Mouse (Mus musculus) cerebral cortex, adult 2 months (tissue): Measurements from ENCODE around the gene Pcdh17.

ENCODE experiments used
- WGBS: fragments of 180-500 bp; shearing (Covaris S2); methylation state at CpG from one replicate; pipeline ENCODE4 v1.1.7; 2018; 5-methylcytosine and 5-hydroxymethylcytosine counted together

Pcdh17 gene

GRCm38 (mm10) chr14:84480546-84480945, 37.2 kb downstream of the Pcdh17 start:
- 70% methylated on average over 6 of the region's 6 CpGs for WGBS

DNA sequence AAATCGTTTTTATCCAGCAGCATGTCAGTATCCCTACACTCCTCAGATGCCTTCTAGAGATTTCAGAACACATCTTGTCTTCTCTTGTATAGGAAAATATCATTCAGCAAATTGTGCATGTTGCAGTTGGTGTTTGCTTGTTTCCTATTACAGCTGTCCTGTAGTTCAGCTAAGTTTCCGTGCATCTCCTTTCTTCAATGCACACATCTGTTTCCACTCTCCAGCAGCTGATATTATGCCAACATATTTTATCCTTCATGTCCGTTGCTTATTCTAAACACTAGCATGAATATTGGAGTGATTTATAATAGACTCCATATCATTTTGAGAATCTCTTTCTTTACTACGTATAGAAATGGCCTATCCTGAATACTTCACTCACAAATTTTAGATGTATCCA, 41.0 kb downstream of the Pcdh17 start:
- WGBS = 76% methylated on average over 4 of the region's 4 CpGs

GRCm38 (mm10) chr14:84511010-84511409, 67.6 kb downstream of the Pcdh17 start:
- 95% methylated on average over 2 of the region's 2 CpGs for WGBS

GRCm38 (mm10) chr14:84532397-84532796, 89.0 kb downstream of the Pcdh17 start:
- 45% methylated on average over 2 of the region's 2 CpGs for WGBS

DNA sequence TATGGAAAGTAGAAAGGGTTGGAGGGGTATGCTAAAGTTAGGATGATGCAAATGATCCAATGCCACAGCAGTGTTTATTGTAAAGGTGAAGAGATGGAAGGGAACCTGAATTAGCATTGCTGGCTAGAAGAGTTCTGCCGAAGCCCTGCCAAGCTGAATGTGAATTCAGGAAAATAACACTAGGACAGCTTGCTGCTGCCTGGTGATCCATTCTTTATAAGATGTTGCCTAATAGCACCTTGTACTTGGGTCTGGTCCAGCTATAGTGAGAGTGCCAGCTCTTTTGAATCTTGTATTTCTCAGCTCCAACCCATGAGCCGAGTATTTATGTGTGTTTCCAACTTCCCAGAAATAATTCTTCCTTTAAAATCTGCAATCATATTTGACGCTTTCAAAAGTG, 98.5 kb downstream of the Pcdh17 start:
- 48% methylated on average over 3 of the region's 3 CpGs for WGBS

DNA sequence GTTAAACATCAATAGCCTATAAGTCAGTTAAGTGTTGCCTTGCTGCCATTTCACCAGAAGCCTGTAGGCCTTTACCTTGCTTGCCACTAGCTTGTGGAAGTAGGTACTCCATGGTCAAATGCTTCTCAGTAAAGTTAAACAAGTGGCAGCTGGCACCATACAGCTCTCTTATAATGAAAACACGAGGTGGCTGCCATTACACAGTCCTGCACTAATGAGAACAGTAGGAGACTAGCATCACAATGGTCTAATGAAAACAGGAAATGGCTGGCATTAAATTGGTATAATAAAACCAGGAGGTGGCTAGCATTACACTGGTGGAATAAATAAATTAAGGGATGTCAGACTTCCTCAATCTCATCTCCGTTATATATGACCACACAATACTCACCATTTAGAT, 102.6 kb downstream of the Pcdh17 start:
- WGBS = 59% methylated on average over 2 of the region's 2 CpGs

- WGBS = 35% methylated on average over 10 of the region's 10 CpGs
These were observed 104.3 kb downstream of the Pcdh17 start for GRCm38 (mm10) chr14:84547513-84548194.

- WGBS = 59% methylated on average over 5 of the region's 5 CpGs
These were observed 108.2 kb downstream of the Pcdh17 start for GRCm38 (mm10) chr14:84551546-84551945.
